Mouse (Mus musculus): Measurements from ENCODE around the gene Trpv3. TPM values are rescaled to one million over a fixed set of nuclear protein-coding genes. Genes with fewer than 3 reads are reported as not detected.

Gene Trpv3
- polyA plus RNA-seq, 1 experiment from 2014 or later: 0.13 TPM

GRCm38 (mm10) chr11:73235990-73236701, 31.0 kb upstream of the Trpv3 start:
- ATAC-seq: peak; percentile 66
- Histone ChIP-seq H3K4me2 (ENCODE audit: low read depth, low read length) (no peak overlapping the region), H3K27ac (ENCODE audit: low read length) (peak overlapping the region; percentile 81), H3K4me3 (ENCODE audit: low read length) (no peak overlapping the region), H3K27me3 (replicated peaks; ENCODE audit: control insufficient read depth, insufficient read depth, low read length) (no peaks in the 10 kb centered on the region), H3K36me3 (ENCODE audit: control insufficient read depth, insufficient read depth, low read length) (no peaks in the 10 kb centered on the region), H3K4me1 (ENCODE audit: control insufficient read depth, insufficient read depth, low read length) (peaks cover 5% of the 10 kb centered on the region; the same call in 1 of the 2 replicates), H3K9ac (ENCODE audit: low read depth, low read length) (no peak overlapping the region), H3K9me3 (ENCODE audit: control insufficient read depth, low read length) (no peaks in the 10 kb centered on the region)
- WGBS: 34% methylated on average over 5 of the region's 5 CpGs

GRCm38 (mm10) chr11:73236731-73237130, 30.5 kb upstream of the Trpv3 start:
- WGBS: 60% methylated on average over 3 of the region's 3 CpGs
- no peaks in the 10 kb centered on the region for H3K27me3 ChIP-seq (replicated peaks; ENCODE audit: control insufficient read depth, insufficient read depth, low read length)
- no peaks in the 10 kb centered on the region for H3K9me3 ChIP-seq (ENCODE audit: control insufficient read depth, low read length)
- no peak overlapping the region for H3K4me3 ChIP-seq (ENCODE audit: low read length)
- H3K36me3 ChIP-seq (ENCODE audit: control insufficient read depth, insufficient read depth, low read length): no peaks in the 10 kb centered on the region
- H3K27ac ChIP-seq (ENCODE audit: low read length): no peak overlapping the region
- H3K4me1 ChIP-seq (ENCODE audit: control insufficient read depth, insufficient read depth, low read length): peaks cover 5% of the 10 kb centered on the region; the same call in 1 of the 2 replicates
- no peak for ATAC-seq
- no peak overlapping the region for H3K9ac ChIP-seq (ENCODE audit: low read depth, low read length)
- no peak overlapping the region for H3K4me2 ChIP-seq (ENCODE audit: low read depth, low read length)

GRCm38 (mm10) chr11:73242199-73242598, 25.0 kb upstream of the Trpv3 start:
- H3K4me3 ChIP-seq (ENCODE audit: low read length): no peak overlapping the region
- ATAC-seq: peak; percentile 65
- H3K9me3 ChIP-seq (ENCODE audit: control insufficient read depth, low read length): no peaks in the 10 kb centered on the region
- no peak overlapping the region; the same call in 1 of the 2 replicates for H3K4me2 ChIP-seq (ENCODE audit: low read depth, low read length)
- WGBS: 60% methylated on average over 6 of the region's 6 CpGs
- no peaks in the 10 kb centered on the region for H3K27me3 ChIP-seq (replicated peaks; ENCODE audit: control insufficient read depth, insufficient read depth, low read length)
- H3K9ac ChIP-seq (ENCODE audit: low read depth, low read length): 0 out of 2 replicates have a peak overlapping the region, but pooled peaks have one; percentile 16
- H3K27ac ChIP-seq (ENCODE audit: low read length): peak overlapping the region; percentile 68
- no peaks in the 10 kb centered on the region for H3K36me3 ChIP-seq (ENCODE audit: control insufficient read depth, insufficient read depth, low read length)
- no peaks in the 10 kb centered on the region for H3K4me1 ChIP-seq (ENCODE audit: control insufficient read depth, insufficient read depth, low read length)

- H3K36me3 ChIP-seq (ENCODE audit: control insufficient read depth, insufficient read depth, low read length): no peaks in the 10 kb centered on the region
- peak; percentile 81 for ATAC-seq
- no peak overlapping the region for H3K9ac ChIP-seq (ENCODE audit: low read depth, low read length)
- no peaks in the 10 kb centered on the region for H3K27me3 ChIP-seq (replicated peaks; ENCODE audit: control insufficient read depth, insufficient read depth, low read length)
- WGBS: 75% methylated on average over 4 of the region's 4 CpGs
- no peaks in the 10 kb centered on the region for H3K4me1 ChIP-seq (ENCODE audit: control insufficient read depth, insufficient read depth, low read length)
- H3K27ac ChIP-seq (ENCODE audit: low read length): peak overlapping the region; percentile 68
- no peak overlapping the region; the same call in 1 of the 2 replicates for H3K4me2 ChIP-seq (ENCODE audit: low read depth, low read length)
- H3K9me3 ChIP-seq (ENCODE audit: control insufficient read depth, low read length): no peaks in the 10 kb centered on the region
- H3K4me3 ChIP-seq (ENCODE audit: low read length): no peak overlapping the region
These were observed 24.4 kb upstream of the Trpv3 start for GRCm38 (mm10) chr11:73242777-73243176.

GRCm38 (mm10) chr11:73257362-73257945, 9.7 kb upstream of the Trpv3 start:
- Histone ChIP-seq H3K36me3 (ENCODE audit: control insufficient read depth, insufficient read depth, low read length) (no peaks in the 10 kb centered on the region), H3K9me3 (ENCODE audit: control insufficient read depth, low read length) (no peaks in the 10 kb centered on the region), H3K4me3 (ENCODE audit: low read length) (no peak overlapping the region), H3K27me3 (replicated peaks; ENCODE audit: control insufficient read depth, insufficient read depth, low read length) (no peaks in the 10 kb centered on the region), H3K27ac (ENCODE audit: low read length) (no peak overlapping the region), H3K4me1 (ENCODE audit: control insufficient read depth, insufficient read depth, low read length) (no peaks in the 10 kb centered on the region), H3K4me2 (ENCODE audit: low read depth, low read length) (no peak overlapping the region), H3K9ac (ENCODE audit: low read depth, low read length) (no peak overlapping the region)
- peak; percentile 77 for ATAC-seq
- 64% methylated on average over 4 of the region's 4 CpGs for WGBS

GRCm38 (mm10) chr11:73258664-73259063, 8.5 kb upstream of the Trpv3 start:
- no peak overlapping the region for H3K9ac ChIP-seq (ENCODE audit: low read depth, low read length)
- ATAC-seq: no peak
- no peaks in the 10 kb centered on the region for H3K27me3 ChIP-seq (replicated peaks; ENCODE audit: control insufficient read depth, insufficient read depth, low read length)
- H3K36me3 ChIP-seq (ENCODE audit: control insufficient read depth, insufficient read depth, low read length): no peaks in the 10 kb centered on the region
- H3K4me3 ChIP-seq (ENCODE audit: low read length): no peak overlapping the region
- no peaks in the 10 kb centered on the region for H3K4me1 ChIP-seq (ENCODE audit: control insufficient read depth, insufficient read depth, low read length)
- H3K27ac ChIP-seq (ENCODE audit: low read length): no peak overlapping the region
- H3K4me2 ChIP-seq (ENCODE audit: low read depth, low read length): no peak overlapping the region
- H3K9me3 ChIP-seq (ENCODE audit: control insufficient read depth, low read length): no peaks in the 10 kb centered on the region

GRCm38 (mm10) chr11:73260457-73260856, 6.7 kb upstream of the Trpv3 start:
- ATAC-seq: no peak

GRCm38 (mm10) chr11:73261385-73261784, 5.8 kb upstream of the Trpv3 start:
- Histone ChIP-seq H3K4me1 (ENCODE audit: control insufficient read depth, insufficient read depth, low read length) (no peaks in the 10 kb centered on the region), H3K27ac (ENCODE audit: low read length) (no peak overlapping the region), H3K27me3 (replicated peaks; ENCODE audit: control insufficient read depth, insufficient read depth, low read length) (no peaks in the 10 kb centered on the region), H3K9ac (ENCODE audit: low read depth, low read length) (no peak overlapping the region), H3K36me3 (ENCODE audit: control insufficient read depth, insufficient read depth, low read length) (no peaks in the 10 kb centered on the region), H3K9me3 (ENCODE audit: control insufficient read depth, low read length) (no peaks in the 10 kb centered on the region), H3K4me3 (ENCODE audit: low read length) (no peak overlapping the region), H3K4me2 (ENCODE audit: low read depth, low read length) (no peak overlapping the region)
- ATAC-seq: no peak
- WGBS: 58% methylated on average over 1 of the region's 1 CpGs

More at GRCm38 (mm10) chr11:73260457-73260856, 6.7 kb upstream of the Trpv3 start:
- Histone ChIP-seq H3K27ac (ENCODE audit: low read length) (no peak overlapping the region), H3K36me3 (ENCODE audit: control insufficient read depth, insufficient read depth, low read length) (no peaks in the 10 kb centered on the region), H3K4me1 (ENCODE audit: control insufficient read depth, insufficient read depth, low read length) (no peaks in the 10 kb centered on the region), H3K9me3 (ENCODE audit: control insufficient read depth, low read length) (no peaks in the 10 kb centered on the region), H3K27me3 (replicated peaks; ENCODE audit: control insufficient read depth, insufficient read depth, low read length) (no peaks in the 10 kb centered on the region), H3K4me3 (ENCODE audit: low read length) (no peak overlapping the region), H3K9ac (ENCODE audit: low read depth, low read length) (no peak overlapping the region), H3K4me2 (ENCODE audit: low read depth, low read length) (no peak overlapping the region)
- 78% methylated on average over 3 of the region's 3 CpGs for WGBS

GRCm38 (mm10) chr11:73274821-73275220, 7.6 kb downstream of the Trpv3 start:
- Histone ChIP-seq H3K27me3 (replicated peaks; ENCODE audit: control insufficient read depth, insufficient read depth, low read length) (no peaks in the 10 kb centered on the region), H3K36me3 (ENCODE audit: control insufficient read depth, insufficient read depth, low read length) (no peaks in the 10 kb centered on the region), H3K9ac (ENCODE audit: low read depth, low read length) (no peak overlapping the region), H3K4me2 (ENCODE audit: low read depth, low read length) (no peak overlapping the region), H3K4me3 (ENCODE audit: low read length) (no peak overlapping the region), H3K4me1 (ENCODE audit: control insufficient read depth, insufficient read depth, low read length) (no peaks in the 10 kb centered on the region), H3K9me3 (ENCODE audit: control insufficient read depth, low read length) (no peaks in the 10 kb centered on the region), H3K27ac (ENCODE audit: low read length) (no peak overlapping the region)
- 38% methylated on average over 2 of the region's 2 CpGs for WGBS
- ATAC-seq: no peak
